Mouse (Mus musculus) embryonic facial prominence, embryonic 15.5 days (tissue): ENCODE results near the gene Zfp872. TPM values are rescaled to one million over a fixed set of nuclear protein-coding genes. Genes with fewer than 3 reads are reported as not detected.

Source experiments
- ATAC-seq: fragments of 200-750 bp; cut with Nextera tagmentation; 2 replicates; pipeline ENCODE4 v1.8.0; 2017; ENCODE audit warnings: low read depth, moderate TSS enrichment; ENCODE audit not compliant: insufficient number of reproducible peaks, low FRiP score, low TSS enrichment
- H3K27ac ChIP-seq: fragments of 300-500 bp; sonication (generic); replicated peaks from 2 replicates; pipeline ENCODE4 v1.5.1; 2015; ENCODE audit warnings: mild to moderate bottlenecking, inconsistent platforms
- H3K27me3 ChIP-seq: fragments of 300-500 bp; sonication (generic); 2 replicates; pipeline ENCODE4 v1.6.1; 2015; ENCODE audit warnings: inconsistent platforms
- H3K36me3 ChIP-seq: fragments of 300-500 bp; sonication (generic); 2 replicates; pipeline ENCODE4 v1.6.1; 2015; ENCODE audit warnings: mild to moderate bottlenecking, inconsistent platforms
- H3K4me1 ChIP-seq: fragments of 300-500 bp; sonication (generic); 2 replicates; pipeline ENCODE4 v1.6.1; 2015; ENCODE audit warnings: inconsistent platforms
- H3K4me2 ChIP-seq: fragments of 300-500 bp; sonication (generic); replicated peaks from 2 replicates; pipeline ENCODE4 v1.6.1; 2015; ENCODE audit warnings: mild to moderate bottlenecking, inconsistent platforms
- H3K4me3 ChIP-seq: fragments of 300-500 bp; sonication (generic); replicated peaks from 2 replicates; pipeline ENCODE4 v1.5.1; 2015; ENCODE audit warnings: mild to moderate bottlenecking, inconsistent platforms
- H3K9ac ChIP-seq: fragments of 300-500 bp; sonication (generic); 2 replicates; pipeline ENCODE4 v1.6.1; 2015; ENCODE audit warnings: inconsistent platforms
- H3K9me3 ChIP-seq: fragments of 300-500 bp; sonication (generic); replicated peaks from 2 replicates; pipeline ENCODE4 v1.6.1; 2016; ENCODE audit warnings: inconsistent platforms
- WGBS: fragments of 180-500 bp; shearing (Covaris S2); methylation state at CpG from one replicate; pipeline ENCODE4 v1.1.7; 2015; 5-methylcytosine and 5-hydroxymethylcytosine counted together
- polyA plus RNA-seq: library from polyadenylated mRNA; unstranded; fragments of >200 nt; fragmentation: Nextera tagmentation; extraction: Ambion mirVana; gene quantifications from 2 replicates; pipeline ENCODE4 v1.2.1, GENCODE M21; 2015

Zfp872 gene
- polyA plus RNA-seq, 1 experiment from 2014 or later = 0.19 TPM

DNA sequence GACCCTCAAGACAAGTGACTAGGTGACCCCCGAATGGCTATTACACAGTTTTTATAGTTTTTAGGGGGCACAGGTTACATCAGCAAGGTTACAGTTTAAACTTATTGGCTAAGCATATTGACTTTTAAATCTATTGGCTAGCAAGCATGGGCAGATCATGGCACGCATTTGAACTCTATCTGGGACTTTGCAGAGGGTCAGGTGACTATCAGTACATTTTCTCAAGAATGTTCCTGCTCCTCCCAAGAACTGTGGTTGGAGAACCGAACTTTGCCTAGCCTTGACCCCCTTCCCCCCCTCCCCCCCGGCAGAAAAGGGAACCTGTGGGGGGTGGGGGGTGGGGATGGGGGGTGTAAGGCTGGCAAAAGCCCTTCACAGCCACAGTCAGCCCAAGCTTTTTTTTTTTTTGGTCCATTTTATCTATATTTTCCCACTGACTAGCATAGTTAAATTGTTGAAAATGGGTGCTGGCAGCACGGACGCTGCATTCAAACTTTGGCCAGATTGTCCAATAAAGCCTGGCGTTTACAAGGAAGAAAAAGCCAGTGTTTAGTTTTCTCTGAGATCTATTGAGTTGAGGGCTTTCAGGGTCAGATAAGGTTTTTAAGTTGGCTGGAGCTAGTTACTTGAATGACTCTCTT, 41.6 kb downstream of the Zfp872 start:
- Histone ChIP-seq H3K36me3 (no peaks in the 10 kb centered on the region), H3K9ac (no peak overlapping the region), H3K9me3 (no peaks in the 10 kb centered on the region), H3K4me2 (no peak overlapping the region), H3K4me1 (0 out of 2 replicates have a peak, but pooled peaks cover 4% of the 10 kb centered on the region), H3K27ac (no peak overlapping the region), H3K27me3 (no peaks in the 10 kb centered on the region), H3K4me3 (no peak overlapping the region)
- ATAC-seq = no peak
- 96% methylated on average over 7 of the region's 7 CpGs for WGBS

DNA sequence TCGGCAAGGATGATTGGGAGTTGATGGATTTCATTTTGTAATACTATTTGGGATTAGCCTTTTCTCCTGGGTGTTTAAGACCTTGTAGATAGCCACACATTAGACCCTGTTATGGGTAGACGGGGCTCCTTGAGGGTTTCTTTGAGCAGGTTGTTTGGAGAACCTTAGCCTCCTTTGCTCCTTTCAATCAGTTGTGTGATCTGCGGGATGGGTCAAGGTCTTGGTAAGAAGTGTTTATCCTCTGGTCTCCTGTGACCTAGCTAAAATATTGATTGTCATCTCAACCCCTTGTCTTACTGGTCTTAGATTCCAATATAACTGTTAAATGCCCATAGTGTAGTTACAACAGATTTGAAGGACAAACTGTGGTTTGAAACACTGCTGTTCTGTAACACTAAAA, 42.2 kb downstream of the Zfp872 start:
- H3K9me3 ChIP-seq = no peaks in the 10 kb centered on the region
- no peak overlapping the region for H3K4me2 ChIP-seq
- no peak overlapping the region for H3K4me3 ChIP-seq
- no peaks in the 10 kb centered on the region for H3K27me3 ChIP-seq
- H3K4me1 ChIP-seq = 0 out of 2 replicates have a peak, but pooled peaks cover 4% of the 10 kb centered on the region
- WGBS = 94% methylated on average over 3 of the region's 3 CpGs
- H3K9ac ChIP-seq = no peak overlapping the region
- ATAC-seq = no peak
- no peak overlapping the region for H3K27ac ChIP-seq
- H3K36me3 ChIP-seq = peaks cover 3% of the 10 kb centered on the region; the same call in 1 of the 2 replicates

DNA sequence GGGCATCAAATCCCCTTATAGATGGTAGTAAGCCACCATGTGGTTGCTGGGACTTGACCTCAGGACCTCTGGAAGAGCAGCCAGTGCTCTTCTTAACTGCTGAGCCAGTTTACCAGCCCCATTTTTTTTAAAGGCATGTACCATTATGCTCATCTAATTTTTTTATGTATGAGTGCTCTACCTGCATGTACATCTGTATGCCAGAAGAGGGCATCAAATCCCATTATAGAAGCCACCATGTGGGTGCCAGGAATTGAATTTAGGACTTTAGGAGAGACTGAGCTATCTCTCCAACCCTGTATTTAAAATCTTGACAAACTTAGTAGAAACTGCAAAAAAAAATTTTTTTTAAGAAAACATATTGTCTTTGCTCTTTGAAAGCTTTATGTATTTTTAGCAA, 42.7 kb downstream of the Zfp872 start:
- H3K9ac ChIP-seq = no peak overlapping the region
- H3K27ac ChIP-seq = no peak overlapping the region
- no peaks in the 10 kb centered on the region for H3K9me3 ChIP-seq
- H3K4me2 ChIP-seq = no peak overlapping the region
- peaks cover 8% of the 10 kb centered on the region; the same call in 1 of the 2 replicates for H3K36me3 ChIP-seq
- no peak overlapping the region for H3K4me3 ChIP-seq
- 0 out of 2 replicates have a peak, but pooled peaks cover 4% of the 10 kb centered on the region for H3K4me1 ChIP-seq
- no peak for ATAC-seq
- H3K27me3 ChIP-seq = no peaks in the 10 kb centered on the region

DNA sequence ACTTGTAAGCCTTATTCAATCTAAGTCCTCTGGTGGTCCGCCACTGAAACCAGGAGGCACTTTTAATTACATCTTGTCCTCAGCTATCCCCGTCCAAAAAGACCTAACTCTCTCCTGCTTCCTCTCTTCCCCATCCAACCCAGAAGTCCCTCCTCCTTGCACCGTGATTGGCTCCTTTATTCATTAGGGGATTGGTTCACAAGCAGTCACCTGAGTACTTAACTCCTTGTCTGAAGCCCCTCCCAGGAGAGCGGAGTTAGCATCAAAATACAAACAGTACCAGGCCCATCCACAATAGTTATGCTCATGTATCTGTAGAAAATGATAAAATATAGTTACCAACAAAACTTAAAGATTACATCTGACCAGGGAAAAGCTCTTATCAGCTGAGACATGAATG, 52.1 kb downstream of the Zfp872 start:
- 94% methylated on average over 4 of the region's 4 CpGs for WGBS
- H3K4me3 ChIP-seq = no peak overlapping the region
- H3K27ac ChIP-seq = no peak overlapping the region
- no peak overlapping the region for H3K4me2 ChIP-seq
- no peak for ATAC-seq
- no peak overlapping the region for H3K9ac ChIP-seq
- no peaks in the 10 kb centered on the region for H3K4me1 ChIP-seq
- H3K9me3 ChIP-seq = peaks cover 8% of the 10 kb centered on the region; the same call in 1 of the 2 replicates
- no peaks in the 10 kb centered on the region for H3K27me3 ChIP-seq
- H3K36me3 ChIP-seq = peaks cover 88% of the 10 kb centered on the region

DNA sequence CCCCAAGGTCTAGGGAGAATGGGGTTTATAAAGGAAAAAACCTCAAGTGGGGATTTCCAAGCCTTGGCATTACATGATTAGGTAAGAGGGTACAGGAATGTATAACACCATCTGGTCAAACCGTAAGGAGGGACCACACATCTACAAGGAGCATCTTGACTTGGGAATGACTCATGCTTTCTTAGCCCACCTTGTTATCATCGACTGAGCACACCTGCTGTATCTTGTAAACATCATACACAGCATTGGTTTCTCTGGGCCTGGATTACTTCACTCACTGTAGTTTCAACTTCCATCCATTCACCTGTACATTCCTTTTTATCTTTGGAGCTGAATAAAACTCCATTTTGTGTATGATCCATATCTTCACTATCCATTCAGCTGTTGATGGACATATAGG, 56.4 kb downstream of the Zfp872 start:
- Histone ChIP-seq H3K4me3 (no peak overlapping the region), H3K9me3 (peaks cover 27% of the 10 kb centered on the region), H3K9ac (no peak overlapping the region), H3K27ac (no peak overlapping the region), H3K4me2 (no peak overlapping the region), H3K36me3 (peaks cover 89% of the 10 kb centered on the region), H3K27me3 (no peaks in the 10 kb centered on the region), H3K4me1 (no peaks in the 10 kb centered on the region)
- WGBS = 86% methylated on average over 2 of the region's 2 CpGs
- ATAC-seq = no peak

Other genes starting within 250 kb of the Zfp872 start
- 5.8 and 6.5 TPM in 2 replicates for gene Swsap1, start 232.3 kb upstream of the Zfp872 start, polyA plus RNA-seq
- gene Epor, start 224.6 kb upstream of the Zfp872 start, polyA plus RNA-seq = 4.4 and 5.3 TPM in 2 replicates
- gene Rgl3, start 198.6 kb upstream of the Zfp872 start, polyA plus RNA-seq = 1.4 and 1.8 TPM in 2 replicates
- 5.8 and 11.3 TPM in 2 replicates for gene Ccdc151, start 185.5 kb upstream of the Zfp872 start, polyA plus RNA-seq
- gene Prkcsh, start 185.3 kb upstream of the Zfp872 start, polyA plus RNA-seq = 116 and 118 TPM in 2 replicates
- gene Elavl3, start 136.1 kb upstream of the Zfp872 start, polyA plus RNA-seq = 3.0 and 4.4 TPM in 2 replicates
- gene Gm49318, start 116.8 kb upstream of the Zfp872 start, polyA plus RNA-seq = not detected in 2 replicates
- gene Zfp653, start 116.7 kb upstream of the Zfp872 start, polyA plus RNA-seq = 12.5 and 12.6 TPM in 2 replicates
- 37.3 and 41.8 TPM in 2 replicates for gene Ecsit, start 102.7 kb upstream of the Zfp872 start, polyA plus RNA-seq
- 4.3 and 7.0 TPM in 2 replicates for gene Cnn1, start 88.9 kb upstream of the Zfp872 start, polyA plus RNA-seq
- 202 and 226 TPM in 2 replicates for gene Elof1, start 70.9 kb upstream of the Zfp872 start, polyA plus RNA-seq
- gene Acp5, start 52.4 kb upstream of the Zfp872 start, polyA plus RNA-seq = 38.1 and 44.7 TPM in 2 replicates
- 74.6 and 75.6 TPM in 2 replicates for gene Pigyl, start 31.2 kb upstream of the Zfp872 start, polyA plus RNA-seq
- 14.7 and 18.4 TPM in 2 replicates for gene Zfp809, start 37.6 kb downstream of the Zfp872 start, polyA plus RNA-seq
- gene Zfp599, start 71.8 kb downstream of the Zfp872 start, polyA plus RNA-seq = 3.8 and 4.1 TPM in 2 replicates
- 17.9 and 19.4 TPM in 2 replicates for gene Zfp810, start 119.6 kb downstream of the Zfp872 start, polyA plus RNA-seq
- 30.2 and 35.7 TPM in 2 replicates for gene Anln, start 201.1 kb downstream of the Zfp872 start, polyA plus RNA-seq
- gene 9530077C05Rik, start 223.4 kb downstream of the Zfp872 start, polyA plus RNA-seq = 5.0 and 7.4 TPM in 2 replicates